Mouse (Mus musculus) neural tube, embryonic 15.5 days (tissue): ENCODE results near the gene Aif1. TPM values are rescaled to one million over a fixed set of nuclear protein-coding genes. Genes with fewer than 3 reads are reported as not detected.

Experiments
- ATAC-seq: fragments of 200-750 bp; cut with Nextera tagmentation; 2 replicates; pipeline ENCODE4 v1.8.0; 2017; ENCODE audit warnings: mild to moderate bottlenecking, moderate TSS enrichment, moderate library complexity; ENCODE audit not compliant: low FRiP score
- H3K27ac ChIP-seq: fragments of 300-500 bp; sonication (generic); replicated peaks from 2 replicates; pipeline ENCODE4 v1.5.1; 2015; ENCODE audit warnings: mild to moderate bottlenecking, inconsistent platforms
- H3K27me3 ChIP-seq: fragments of 300-500 bp; sonication (generic); replicated peaks from 2 replicates; pipeline ENCODE4 v1.6.1; 2015; ENCODE audit warnings: inconsistent platforms
- H3K36me3 ChIP-seq: fragments of 300-500 bp; sonication (generic); 2 replicates; pipeline ENCODE4 v1.6.1; 2015; ENCODE audit warnings: inconsistent platforms
- H3K4me1 ChIP-seq: fragments of 300-500 bp; sonication (generic); 2 replicates; pipeline ENCODE4 v1.6.1; 2015; ENCODE audit warnings: inconsistent platforms
- H3K4me2 ChIP-seq: fragments of 300-500 bp; sonication (generic); 2 replicates; pipeline ENCODE4 v1.6.1; 2015; ENCODE audit warnings: inconsistent platforms, mild to moderate bottlenecking, moderate library complexity
- H3K4me3 ChIP-seq: fragments of 300-500 bp; sonication (generic); replicated peaks from 2 replicates; pipeline ENCODE4 v1.5.1; 2015; ENCODE audit warnings: mild to moderate bottlenecking, inconsistent platforms
- H3K9ac ChIP-seq: fragments of 300-500 bp; sonication (generic); replicated peaks from 2 replicates; pipeline ENCODE4 v1.6.1; 2015; ENCODE audit warnings: mild to moderate bottlenecking, inconsistent platforms
- H3K9me3 ChIP-seq: fragments of 300-500 bp; sonication (generic); replicated peaks from 2 replicates; pipeline ENCODE4 v1.6.1; 2016; ENCODE audit warnings: inconsistent platforms
- WGBS: fragments of 180-500 bp; shearing (Covaris S2); methylation state at CpG from one replicate; pipeline ENCODE4 v1.1.7; 2015; ENCODE audit warnings: mixed read lengths; 5-methylcytosine and 5-hydroxymethylcytosine counted together
- polyA plus RNA-seq: library from polyadenylated mRNA; unstranded; fragments of >200 nt; fragmentation: Nextera tagmentation; extraction: Ambion mirVana; gene quantifications from 2 replicates; pipeline ENCODE4 v1.2.1, GENCODE M21; 2015

Aif1 gene
- polyA plus RNA-seq, 1 experiment from 2014 or later: 12.3 TPM

DNA sequence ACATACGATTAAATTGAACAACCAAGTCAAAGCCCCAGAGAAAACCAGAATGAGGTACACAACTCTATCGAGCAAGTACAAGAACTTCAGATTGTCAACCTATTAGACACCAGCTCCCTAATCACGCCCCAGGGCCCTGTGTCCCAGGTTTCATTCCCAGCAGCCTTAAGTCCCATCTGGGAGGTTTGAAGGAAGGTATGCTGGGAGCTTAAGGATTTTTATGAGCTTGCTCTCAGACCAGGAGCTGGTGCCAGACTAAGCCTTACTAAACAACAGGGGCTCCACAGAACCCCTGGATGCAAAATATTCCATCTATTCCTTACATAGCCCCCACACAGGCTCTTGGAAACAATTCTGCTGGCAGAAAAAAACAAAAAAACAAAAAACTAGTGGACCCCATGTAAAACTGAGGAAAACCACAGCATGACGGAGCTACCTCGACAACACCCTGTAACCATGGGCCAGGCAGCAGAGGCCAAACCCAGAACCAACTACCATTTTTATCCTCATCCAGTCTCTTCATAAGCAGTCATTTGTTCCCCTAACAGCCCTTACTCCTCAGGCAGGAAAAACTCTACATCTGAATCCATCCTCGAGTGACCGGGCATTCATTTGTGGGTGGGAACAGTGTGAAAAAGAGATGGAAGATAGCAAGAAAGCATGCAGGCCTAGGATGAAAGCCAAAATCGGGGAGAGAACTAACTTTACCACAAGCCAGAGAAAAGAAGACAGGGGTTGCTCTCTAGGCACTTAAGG is 12.4 kb downstream of the Aif1 start:
- H3K9ac ChIP-seq: peak overlapping the region; percentile 100
- H3K36me3 ChIP-seq: peaks cover 37% of the 10 kb centered on the region
- peak overlapping the region; percentile 99 for H3K4me3 ChIP-seq
- no peaks in the 10 kb centered on the region for H3K9me3 ChIP-seq
- H3K4me2 ChIP-seq: peak overlapping the region; percentile 95
- H3K27ac ChIP-seq: peak overlapping the region; percentile 93
- peaks cover 42% of the 10 kb centered on the region for H3K4me1 ChIP-seq
- no peak for ATAC-seq
- H3K27me3 ChIP-seq: no peaks in the 10 kb centered on the region
- 9% methylated on average over 8 of the region's 8 CpGs for WGBS

DNA sequence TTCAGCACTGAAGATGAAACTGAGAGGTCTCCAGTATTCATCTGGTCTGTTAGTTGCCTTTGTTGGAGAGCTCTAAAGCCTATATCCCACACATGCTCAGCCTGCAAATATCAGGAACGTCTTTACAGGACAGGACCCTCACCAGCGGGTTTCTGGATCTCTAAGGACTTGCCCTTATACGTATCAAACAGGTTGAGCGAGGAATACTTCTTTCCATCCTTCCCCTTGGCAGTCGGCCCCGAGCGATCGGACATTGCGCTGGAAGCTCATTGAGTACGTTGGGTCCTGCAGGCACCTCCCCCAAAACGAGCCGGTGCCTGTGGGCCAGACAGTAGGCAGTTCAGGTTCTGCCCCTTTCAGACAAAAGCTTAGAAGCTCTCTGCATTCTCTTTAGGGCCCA is 13.1 kb downstream of the Aif1 start:
- ATAC-seq: no peak
- Histone ChIP-seq H3K9me3 (no peaks in the 10 kb centered on the region), H3K27me3 (no peaks in the 10 kb centered on the region), H3K4me1 (peaks cover 42% of the 10 kb centered on the region), H3K36me3 (peaks cover 44% of the 10 kb centered on the region), H3K4me3 (peak overlapping the region; percentile 99), H3K4me2 (peak overlapping the region; percentile 95), H3K9ac (peak overlapping the region; percentile 100), H3K27ac (no peak overlapping the region)
- 43% methylated on average over 12 of the region's 12 CpGs for WGBS

DNA sequence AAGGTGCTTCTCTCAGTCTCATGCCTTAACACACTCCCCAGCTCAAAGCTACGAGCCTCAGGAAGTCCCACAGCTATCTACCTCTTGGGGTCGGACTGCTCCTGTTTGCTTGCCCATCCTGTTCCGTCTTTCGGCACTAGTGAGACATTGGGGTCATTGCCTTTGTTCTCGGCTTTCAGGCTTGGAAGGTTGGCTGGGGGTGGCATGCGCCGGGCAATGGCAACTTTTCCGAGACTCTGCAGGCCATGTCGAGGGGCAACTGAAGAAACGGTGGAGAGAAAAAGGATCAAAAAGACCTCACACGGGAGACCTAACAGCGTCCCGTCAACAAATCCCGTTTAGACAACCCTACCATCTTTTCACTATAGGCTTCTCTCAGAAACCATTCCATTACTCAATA is 13.7 kb downstream of the Aif1 start:
- Histone ChIP-seq H3K9me3 (no peaks in the 10 kb centered on the region), H3K36me3 (peaks cover 51% of the 10 kb centered on the region), H3K4me1 (peaks cover 42% of the 10 kb centered on the region), H3K4me3 (peak overlapping the region; percentile 99), H3K27ac (no peak overlapping the region), H3K4me2 (peak overlapping the region; percentile 95), H3K9ac (peak overlapping the region; percentile 100; the same call in 1 of the 2 replicates), H3K27me3 (no peaks in the 10 kb centered on the region)
- no peak for ATAC-seq
- 81% methylated on average over 14 of the region's 14 CpGs for WGBS

DNA sequence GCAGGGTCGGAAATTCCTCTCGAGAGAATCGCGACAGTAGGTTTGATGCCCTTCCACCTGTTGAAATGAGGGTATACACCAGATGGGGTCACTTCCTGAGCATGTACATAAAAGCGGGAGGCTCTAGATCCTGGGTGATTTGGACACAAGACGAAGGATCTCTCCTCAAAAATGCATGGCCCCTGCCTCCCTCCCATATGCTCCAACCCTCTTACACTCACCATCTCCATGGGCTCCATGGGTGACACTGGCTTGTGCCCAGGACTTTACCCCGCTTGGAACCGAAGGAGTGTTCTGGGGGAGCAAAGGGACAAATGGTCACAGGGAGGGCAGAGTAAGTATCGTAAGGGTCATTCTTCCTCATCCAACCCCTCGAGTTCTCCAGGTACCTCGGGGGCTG is 14.4 kb downstream of the Aif1 start:
- H3K36me3 ChIP-seq: peaks cover 58% of the 10 kb centered on the region
- no peaks in the 10 kb centered on the region for H3K9me3 ChIP-seq
- H3K4me3 ChIP-seq: 0 out of 2 replicates have a peak overlapping the region, but pooled peaks have one; percentile 99
- 79% methylated on average over 11 of the region's 11 CpGs for WGBS
- H3K27ac ChIP-seq: no peak overlapping the region
- H3K4me2 ChIP-seq: peak overlapping the region; percentile 95; the same call in 1 of the 2 replicates
- no peak for ATAC-seq
- peaks cover 36% of the 10 kb centered on the region for H3K4me1 ChIP-seq
- H3K9ac ChIP-seq: no peak overlapping the region
- H3K27me3 ChIP-seq: no peaks in the 10 kb centered on the region

DNA sequence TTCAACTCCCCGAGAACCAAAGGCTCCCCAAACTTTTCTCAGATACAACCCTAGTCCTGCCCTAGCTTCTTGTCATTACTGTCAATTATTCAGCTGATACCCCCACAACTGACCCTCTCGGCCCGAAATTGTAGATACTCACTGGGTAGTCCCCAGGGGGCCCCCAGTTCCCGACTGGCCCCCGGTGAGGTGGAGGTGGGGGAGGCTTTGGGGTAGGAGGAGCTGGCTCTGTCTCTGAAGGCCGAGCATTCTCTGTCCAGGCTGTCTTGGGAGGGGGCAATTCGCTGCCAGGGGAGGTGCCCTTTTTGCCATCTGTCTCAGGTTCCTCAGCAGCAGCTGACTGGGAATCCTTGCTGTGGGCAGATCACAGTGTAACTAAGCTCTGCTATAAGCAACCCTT is 16.2 kb downstream of the Aif1 start:
- H3K4me1 ChIP-seq: peaks cover 28% of the 10 kb centered on the region
- H3K4me2 ChIP-seq: no peak overlapping the region
- H3K4me3 ChIP-seq: no peak overlapping the region
- peaks cover 75% of the 10 kb centered on the region for H3K36me3 ChIP-seq
- WGBS: 86% methylated on average over 7 of the region's 7 CpGs
- H3K9ac ChIP-seq: no peak overlapping the region
- no peaks in the 10 kb centered on the region for H3K9me3 ChIP-seq
- no peaks in the 10 kb centered on the region for H3K27me3 ChIP-seq
- no peak for ATAC-seq
- no peak overlapping the region for H3K27ac ChIP-seq

DNA sequence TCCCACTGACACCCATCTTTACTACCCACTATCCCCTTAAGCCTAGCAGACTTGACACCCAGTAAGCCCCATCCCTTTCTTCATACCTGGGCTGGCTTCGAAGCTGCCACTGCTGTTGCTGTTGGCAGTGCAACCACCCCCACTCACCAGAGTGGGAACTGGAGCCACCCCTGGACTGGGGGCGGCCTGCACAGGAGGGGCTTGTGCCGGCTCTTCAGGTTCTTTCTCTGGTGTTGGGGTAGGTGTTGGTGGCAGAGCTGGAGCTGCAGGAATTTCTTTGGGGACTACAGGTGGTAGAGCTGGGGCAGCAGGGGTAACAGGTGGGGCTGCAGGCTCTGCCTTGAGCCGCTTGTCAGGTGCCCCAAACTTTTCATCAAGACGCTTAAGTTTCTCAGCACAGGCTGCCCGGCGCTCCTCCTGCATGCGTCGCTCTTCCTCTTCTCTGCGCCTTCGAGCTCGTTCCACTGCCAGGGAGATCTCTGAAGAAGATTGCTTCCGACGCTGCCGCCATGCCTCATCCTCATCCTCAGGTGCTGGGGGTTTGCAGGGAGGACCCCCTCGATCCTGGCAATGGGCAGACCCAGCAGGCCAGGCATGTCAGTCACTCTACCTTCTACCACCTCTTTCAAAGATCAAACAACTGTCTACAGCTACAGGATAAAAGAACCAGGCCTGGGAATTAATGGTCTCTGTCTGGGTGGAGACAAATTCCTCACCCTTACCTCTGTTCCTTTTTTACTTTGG is 16.8 kb downstream of the Aif1 start:
- Histone ChIP-seq H3K9ac (no peak overlapping the region), H3K4me3 (no peak overlapping the region), H3K4me1 (peaks cover 28% of the 10 kb centered on the region), H3K27ac (no peak overlapping the region), H3K36me3 (peaks cover 82% of the 10 kb centered on the region), H3K27me3 (no peaks in the 10 kb centered on the region), H3K9me3 (no peaks in the 10 kb centered on the region), H3K4me2 (no peak overlapping the region)
- no peak for ATAC-seq
- WGBS: 95% methylated on average over 16 of the region's 16 CpGs

DNA sequence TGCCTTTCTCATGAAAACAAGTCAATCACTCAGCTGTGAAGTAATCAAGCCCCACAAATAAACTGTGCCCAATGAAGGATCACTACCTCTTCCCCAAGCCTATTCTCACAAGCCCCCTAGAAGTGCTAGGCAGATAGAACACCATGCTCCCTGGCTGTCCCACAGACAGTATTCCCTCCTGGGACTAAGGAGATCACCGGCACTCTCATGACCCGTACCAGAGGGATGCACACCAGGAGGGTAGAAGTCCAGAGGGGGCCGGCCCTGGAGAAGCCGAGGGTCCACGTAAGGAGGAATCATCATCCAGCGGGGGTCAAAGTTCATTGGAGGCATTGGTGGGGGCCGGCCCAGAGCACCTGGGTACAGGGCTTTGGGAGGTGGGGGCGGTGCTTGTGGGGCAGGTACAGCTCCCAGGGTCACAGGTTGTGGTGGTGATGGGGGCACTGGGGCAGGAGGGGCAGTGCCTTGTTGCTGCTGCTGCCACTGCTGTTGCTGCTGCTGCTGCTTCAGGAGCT is 18.1 kb downstream of the Aif1 start:
- ATAC-seq: no peak
- 95% methylated on average over 8 of the region's 8 CpGs for WGBS
- H3K36me3 ChIP-seq: peaks cover 95% of the 10 kb centered on the region

DNA sequence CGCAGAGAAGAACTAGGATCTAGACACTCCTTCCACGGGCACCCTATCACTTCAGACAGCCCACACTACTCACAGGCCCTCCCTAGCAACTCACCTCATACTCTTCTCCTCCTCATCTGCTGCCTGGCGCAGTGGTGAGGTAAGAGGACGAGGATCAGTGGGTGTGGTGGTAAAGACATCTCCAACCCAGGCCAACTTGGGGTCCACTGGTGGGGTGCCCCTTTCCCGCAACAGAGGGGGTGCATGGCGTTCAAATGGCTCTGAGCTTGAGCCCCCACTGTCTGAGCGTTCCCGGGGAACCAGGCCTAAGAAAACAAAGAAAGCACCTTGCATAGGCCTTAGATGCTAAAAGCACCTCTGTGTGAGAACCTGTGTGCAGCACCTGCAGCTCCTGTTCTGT is 18.6 kb downstream of the Aif1 start:
- WGBS: 94% methylated on average over 8 of the region's 8 CpGs
- no peaks in the 10 kb centered on the region for H3K9me3 ChIP-seq
- peaks cover 14% of the 10 kb centered on the region for H3K4me1 ChIP-seq
- no peak overlapping the region for H3K27ac ChIP-seq
- no peak for ATAC-seq
- H3K9ac ChIP-seq: no peak overlapping the region
- H3K27me3 ChIP-seq: no peaks in the 10 kb centered on the region
- peaks cover 99% of the 10 kb centered on the region for H3K36me3 ChIP-seq
- H3K4me2 ChIP-seq: no peak overlapping the region
- no peak overlapping the region for H3K4me3 ChIP-seq

More for the DNA sequence above, 18.1 kb downstream of the Aif1 start:
- no peaks in the 10 kb centered on the region for H3K9me3 ChIP-seq
- no peak overlapping the region for H3K9ac ChIP-seq
- no peak overlapping the region for H3K4me2 ChIP-seq
- H3K4me3 ChIP-seq: no peak overlapping the region
- H3K27me3 ChIP-seq: no peaks in the 10 kb centered on the region
- peaks cover 19% of the 10 kb centered on the region for H3K4me1 ChIP-seq
- H3K27ac ChIP-seq: no peak overlapping the region

DNA sequence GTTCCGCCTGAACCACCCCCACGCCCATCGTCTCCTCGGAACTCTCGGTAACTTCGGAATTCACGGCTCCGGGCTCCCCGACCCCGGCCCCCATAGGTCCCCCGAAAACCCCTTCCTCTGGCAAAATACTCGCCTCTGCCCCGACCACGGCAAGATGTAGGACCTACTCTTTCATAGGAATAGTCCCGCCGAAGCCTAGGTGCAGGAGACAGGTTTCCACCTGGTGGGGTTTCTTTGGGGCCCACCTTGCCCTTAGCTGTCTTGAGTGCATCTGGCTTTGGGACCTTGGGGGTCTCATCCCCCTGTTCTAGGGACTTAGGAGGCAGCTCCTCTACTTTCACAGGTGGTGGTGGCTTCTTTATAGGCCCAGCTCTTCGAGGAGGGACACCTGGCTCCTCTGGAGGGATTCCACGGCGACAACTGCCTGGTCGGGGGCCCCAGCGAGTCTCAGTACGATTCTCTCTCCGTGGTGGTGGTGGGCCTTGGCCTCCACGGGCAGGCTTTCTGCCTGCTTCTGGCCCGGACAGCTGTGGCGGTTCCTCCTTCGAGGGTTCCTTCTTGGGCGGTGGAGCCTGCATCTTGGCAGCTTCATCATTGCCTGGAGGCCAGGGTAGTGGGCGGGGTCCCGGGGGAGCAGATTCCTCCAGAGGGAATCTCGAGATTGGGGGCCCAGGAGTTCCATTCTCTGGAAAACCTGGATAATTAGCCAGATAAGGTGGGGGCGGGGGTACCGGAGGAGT is 19.2 kb downstream of the Aif1 start:
- Histone ChIP-seq H3K9me3 (no peaks in the 10 kb centered on the region), H3K27me3 (no peaks in the 10 kb centered on the region), H3K4me2 (no peak overlapping the region), H3K9ac (no peak overlapping the region), H3K27ac (no peak overlapping the region), H3K36me3 (peaks cover 99% of the 10 kb centered on the region), H3K4me3 (no peak overlapping the region), H3K4me1 (peaks cover 8% of the 10 kb centered on the region)
- WGBS: 92% methylated on average over 33 of the region's 33 CpGs
- ATAC-seq: no peak

DNA sequence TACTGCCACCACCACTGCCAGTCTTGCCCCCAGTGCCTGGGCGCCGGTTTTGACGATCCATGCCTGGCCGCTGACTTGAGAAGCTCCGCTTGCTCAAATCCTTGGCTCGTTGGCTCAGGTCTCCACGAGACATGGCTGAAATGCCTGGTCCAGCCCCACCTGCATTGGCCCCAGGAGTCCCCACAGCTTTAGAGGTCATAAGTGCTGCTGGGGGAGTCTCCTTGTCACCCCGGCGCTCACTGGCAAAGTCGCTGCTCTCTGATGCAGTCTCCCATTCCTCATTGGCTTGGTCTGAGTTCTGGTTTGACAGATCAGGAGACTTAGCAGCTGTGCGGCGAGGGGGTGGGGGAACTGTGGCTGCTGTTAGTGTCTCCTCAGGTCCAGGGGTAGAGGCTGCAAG is 20.4 kb downstream of the Aif1 start:
- Histone ChIP-seq H3K4me3 (no peak overlapping the region), H3K27me3 (no peaks in the 10 kb centered on the region), H3K36me3 (peaks cover 97% of the 10 kb centered on the region), H3K4me2 (no peak overlapping the region), H3K4me1 (no peaks in the 10 kb centered on the region; the same call in 1 of the 2 replicates), H3K9ac (no peak overlapping the region), H3K27ac (no peak overlapping the region), H3K9me3 (no peaks in the 10 kb centered on the region)
- no peak for ATAC-seq
- 92% methylated on average over 12 of the region's 12 CpGs for WGBS

DNA sequence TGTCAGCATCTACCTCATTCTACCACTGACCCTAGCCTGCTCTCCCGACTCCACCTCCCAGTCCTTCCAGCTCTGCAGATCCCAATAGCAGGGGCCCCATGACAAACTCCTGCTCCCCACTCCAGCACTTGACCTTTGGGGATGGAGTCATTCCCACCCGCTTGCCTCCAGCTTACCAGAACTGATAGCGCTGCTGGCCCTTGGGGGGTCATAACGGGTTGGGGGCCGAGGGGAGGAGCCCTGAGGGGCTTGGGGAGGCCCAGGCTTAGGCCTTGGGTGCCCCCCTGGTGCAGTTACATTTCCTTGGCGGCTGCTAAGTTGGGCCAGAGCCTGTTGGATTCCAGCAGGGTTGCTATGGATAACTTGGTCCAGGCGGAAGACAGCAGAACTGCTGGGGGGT is 21.3 kb downstream of the Aif1 start:
- no peak overlapping the region for H3K27ac ChIP-seq
- no peak overlapping the region for H3K4me3 ChIP-seq
- ATAC-seq: no peak; the same call in 1 of the 2 replicates
- WGBS: 75% methylated on average over 7 of the region's 7 CpGs
- no peaks in the 10 kb centered on the region for H3K27me3 ChIP-seq
- no peak overlapping the region for H3K9ac ChIP-seq
- H3K36me3 ChIP-seq: peaks cover 97% of the 10 kb centered on the region
- no peaks in the 10 kb centered on the region for H3K9me3 ChIP-seq
- H3K4me2 ChIP-seq: no peak overlapping the region
- no peaks in the 10 kb centered on the region; the same call in 1 of the 2 replicates for H3K4me1 ChIP-seq
